Mouse (Mus musculus) midbrain, embryonic 14.5 days (tissue): ENCODE data around the gene Crabp2. TPM values are rescaled to one million over a fixed set of nuclear protein-coding genes. Genes with fewer than 3 reads are reported as not detected.

Experiments used
- ATAC-seq: fragments of 200-750 bp; cut with Nextera tagmentation; 2 replicates; pipeline ENCODE4 v1.8.0; 2017; ENCODE audit warnings: moderate number of reproducible peaks, moderate library complexity; ENCODE audit not compliant: low FRiP score, low TSS enrichment
- DNase-seq: peaks from one replicate; pipeline ENCODE4 v3.0.0-alpha.2; 2015
- H3K27ac ChIP-seq: fragments of 300-500 bp; sonication (generic); replicated peaks from 2 replicates; pipeline ENCODE4 v1.5.1; 2014; ENCODE audit warnings: mild to moderate bottlenecking, low read depth, low read length, moderate library complexity
- H3K27me3 ChIP-seq: fragments of 300-500 bp; sonication (generic); 2 replicates; pipeline ENCODE4 v1.6.1; 2014; ENCODE audit warnings: low read length, control low read depth, mixed read lengths; ENCODE audit not compliant: control insufficient read depth, insufficient read depth
- H3K36me3 ChIP-seq: fragments of 300-500 bp; sonication (generic); 2 replicates; pipeline ENCODE4 v1.6.1; 2014; ENCODE audit warnings: low read length, control low read depth; ENCODE audit not compliant: control insufficient read depth, insufficient read depth
- H3K4me1 ChIP-seq: fragments of 300-500 bp; sonication (generic); 2 replicates; pipeline ENCODE4 v1.6.1; 2014; ENCODE audit warnings: mild to moderate bottlenecking, antibody characterized with exemption, low read length, control low read depth; ENCODE audit not compliant: control insufficient read depth, insufficient read depth
- H3K4me2 ChIP-seq: fragments of 300-500 bp; sonication (generic); 2 replicates; pipeline ENCODE4 v1.6.1; 2014; ENCODE audit warnings: mild to moderate bottlenecking, low read length, moderate library complexity
- H3K4me3 ChIP-seq: fragments of 300-500 bp; sonication (generic); replicated peaks from 2 replicates; pipeline ENCODE4 v1.5.1; 2014; ENCODE audit warnings: low read depth, low read length
- H3K9ac ChIP-seq: fragments of 300-500 bp; sonication (generic); replicated peaks from 2 replicates; pipeline ENCODE4 v1.6.1; 2014; ENCODE audit warnings: mild to moderate bottlenecking, low read length, moderate library complexity
- H3K9me3 ChIP-seq: fragments of 300-500 bp; sonication (generic); 2 replicates; pipeline ENCODE4 v1.6.1; 2016; ENCODE audit warnings: low read length, control low read depth, mixed read lengths; ENCODE audit not compliant: control insufficient read depth
- WGBS: fragments of 180-500 bp; shearing (Covaris S2); extraction: QIAGEN DNeasy Blood & Tissue Kit; methylation state at CpG from one replicate; pipeline ENCODE4 v1.1.7; 2014; 5-methylcytosine and 5-hydroxymethylcytosine counted together
- polyA plus RNA-seq: library from polyadenylated mRNA; unstranded; fragments of >200 nt; fragmentation: Nextera tagmentation; extraction: Ambion mirVana; gene quantifications from 2 replicates; pipeline ENCODE4 v1.2.1, GENCODE M21; 2014

The Crabp2 gene
- polyA plus RNA-seq, 1 experiment from 2014 or later: 42.4 TPM

- Histone ChIP-seq H3K9me3 (no peaks in the 10 kb centered on the region), H3K27me3 (no peaks in the 10 kb centered on the region), H3K4me2 (peak overlapping the region; percentile 94), H3K36me3 (peaks cover 7% of the 10 kb centered on the region; the same call in 1 of the 2 replicates), H3K4me1 (peaks cover 30% of the 10 kb centered on the region), H3K4me3 (peak overlapping the region; percentile 58), H3K27ac (peak overlapping the region; percentile 66), H3K9ac (peak overlapping the region; percentile 71)
- ATAC-seq (0 out of 2 replicates have a peak, but pooled peaks have one; percentile 19), DNase-seq (peak; percentile 48)
- 5% methylated on average over 8 of the region's 8 CpGs for WGBS
These were observed 23.8 kb downstream of the Crabp2 start for GRCm38 (mm10) chr3:87972203-87972664.

GRCm38 (mm10) chr3:87972776-87973175 lies 24.3 kb downstream of the Crabp2 start:
- no peaks in the 10 kb centered on the region for H3K27me3 ChIP-seq
- H3K4me1 ChIP-seq: peaks cover 30% of the 10 kb centered on the region
- peak overlapping the region; percentile 71 for H3K9ac ChIP-seq
- H3K4me3 ChIP-seq: peak overlapping the region; percentile 58
- peak overlapping the region; percentile 66 for H3K27ac ChIP-seq
- H3K36me3 ChIP-seq: peaks cover 7% of the 10 kb centered on the region; the same call in 1 of the 2 replicates
- 18% methylated on average over 5 of the region's 5 CpGs for WGBS
- H3K4me2 ChIP-seq: peak overlapping the region; percentile 94
- ATAC-seq (no peak), DNase-seq (no peak)
- H3K9me3 ChIP-seq: no peaks in the 10 kb centered on the region

- Histone ChIP-seq H3K4me2 (peak overlapping the region; percentile 94), H3K4me3 (peak overlapping the region; percentile 58), H3K9ac (peak overlapping the region; percentile 71; the same call in 1 of the 2 replicates), H3K9me3 (no peaks in the 10 kb centered on the region), H3K27ac (peak overlapping the region; percentile 66), H3K36me3 (peaks cover 7% of the 10 kb centered on the region), H3K27me3 (no peaks in the 10 kb centered on the region), H3K4me1 (peaks cover 30% of the 10 kb centered on the region)
- DNase-seq (no peak), ATAC-seq (no peak; the same call in none of the 2 replicates)
- 7% methylated on average over 14 of the region's 14 CpGs for WGBS
These were observed 25.3 kb downstream of the Crabp2 start for GRCm38 (mm10) chr3:87973593-87974380.

GRCm38 (mm10) chr3:87974381-87974987 lies 26.0 kb downstream of the Crabp2 start:
- no peaks in the 10 kb centered on the region for H3K9me3 ChIP-seq
- H3K4me2 ChIP-seq: peak overlapping the region; percentile 94
- ATAC-seq (peak; percentile 57), DNase-seq (peak; percentile 82)
- H3K4me1 ChIP-seq: peaks cover 30% of the 10 kb centered on the region
- peak overlapping the region; percentile 66; the same call in 1 of the 2 replicates for H3K27ac ChIP-seq
- 4% methylated on average over 12 of the region's 12 CpGs for WGBS
- no peak overlapping the region; the same call in 1 of the 2 replicates for H3K9ac ChIP-seq
- peaks cover 7% of the 10 kb centered on the region for H3K36me3 ChIP-seq
- 0 out of 2 replicates have a peak overlapping the region, but pooled peaks have one; percentile 7 for H3K4me3 ChIP-seq
- H3K27me3 ChIP-seq: no peaks in the 10 kb centered on the region

DNA sequence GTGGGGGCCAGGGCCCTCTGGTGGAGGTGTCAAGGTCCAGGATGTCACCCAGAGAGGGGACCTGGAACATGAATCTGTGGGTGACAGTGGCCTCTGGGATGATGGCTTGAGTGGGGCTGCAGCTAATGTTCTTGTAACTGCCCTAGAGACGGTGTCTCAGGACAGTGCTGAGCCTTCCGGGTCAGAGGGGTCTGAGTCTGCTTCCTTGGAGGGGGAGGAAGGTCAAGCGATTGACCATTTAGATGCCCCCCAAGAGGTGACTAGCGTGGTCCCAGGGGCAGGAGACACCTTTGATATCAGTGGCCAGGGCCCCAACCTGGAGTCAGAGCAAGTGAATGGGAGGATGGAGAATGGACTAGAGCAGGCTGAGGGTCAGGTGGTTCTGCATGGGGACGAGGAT lies 31.0 kb downstream of the Crabp2 start:
- 87% methylated on average over 5 of the region's 5 CpGs for WGBS
- Histone ChIP-seq H3K4me2 (no peak overlapping the region), H3K27ac (no peak overlapping the region), H3K36me3 (peaks cover 7% of the 10 kb centered on the region), H3K27me3 (no peaks in the 10 kb centered on the region), H3K4me1 (peaks cover 17% of the 10 kb centered on the region), H3K9me3 (no peaks in the 10 kb centered on the region), H3K9ac (no peak overlapping the region), H3K4me3 (no peak overlapping the region)
- ATAC-seq (no peak), DNase-seq (no peak)

DNA sequence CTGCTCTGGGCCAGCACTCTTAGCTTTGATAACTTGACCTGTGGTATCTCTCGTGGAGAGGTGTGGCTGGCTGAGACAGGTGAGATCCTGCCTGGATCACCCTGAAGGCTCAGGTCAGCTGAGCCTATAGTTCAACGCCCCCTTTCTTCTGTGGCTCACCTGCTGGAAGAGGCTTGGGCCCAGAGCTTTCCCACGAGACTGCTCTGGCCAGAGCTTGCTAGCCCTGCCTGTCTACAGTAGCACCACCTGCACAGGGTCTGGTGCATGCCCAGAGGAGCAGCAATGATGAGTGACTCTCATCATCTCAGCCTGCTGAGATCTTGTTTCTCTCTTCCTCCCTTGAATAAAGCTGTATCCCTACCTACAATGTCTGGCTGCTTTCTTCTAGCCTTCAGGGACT lies 31.6 kb downstream of the Crabp2 start:
- H3K9ac ChIP-seq: no peak overlapping the region
- H3K36me3 ChIP-seq: peaks cover 7% of the 10 kb centered on the region
- 66% methylated on average over 3 of the region's 3 CpGs for WGBS
- H3K4me3 ChIP-seq: no peak overlapping the region
- no peaks in the 10 kb centered on the region for H3K27me3 ChIP-seq
- H3K4me1 ChIP-seq: peaks cover 20% of the 10 kb centered on the region
- no peak overlapping the region for H3K4me2 ChIP-seq
- H3K9me3 ChIP-seq: no peaks in the 10 kb centered on the region
- DNase-seq (no peak), ATAC-seq (no peak)
- no peak overlapping the region for H3K27ac ChIP-seq

GRCm38 (mm10) chr3:87980728-87981127 lies 32.3 kb downstream of the Crabp2 start:
- H3K4me3 ChIP-seq: no peak overlapping the region
- no peak for ATAC-seq
- peaks cover 26% of the 10 kb centered on the region for H3K4me1 ChIP-seq
- no peak overlapping the region for H3K27ac ChIP-seq
- no peak for DNase-seq
- 66% methylated on average over 5 of the region's 5 CpGs for WGBS
- H3K27me3 ChIP-seq: no peaks in the 10 kb centered on the region
- H3K4me2 ChIP-seq: no peak overlapping the region
- H3K36me3 ChIP-seq: peaks cover 2% of the 10 kb centered on the region
- H3K9me3 ChIP-seq: no peaks in the 10 kb centered on the region
- H3K9ac ChIP-seq: no peak overlapping the region

- ATAC-seq (no peak), DNase-seq (no peak)
- Histone ChIP-seq H3K27me3 (no peaks in the 10 kb centered on the region), H3K4me3 (no peak overlapping the region), H3K9ac (no peak overlapping the region), H3K27ac (no peak overlapping the region), H3K36me3 (no peaks in the 10 kb centered on the region; the same call in 1 of the 2 replicates), H3K9me3 (no peaks in the 10 kb centered on the region), H3K4me2 (no peak overlapping the region), H3K4me1 (peaks cover 26% of the 10 kb centered on the region)
- 84% methylated on average over 6 of the region's 6 CpGs for WGBS
These were observed 32.8 kb downstream of the Crabp2 start for GRCm38 (mm10) chr3:87981214-87981760.
